Mouse (Mus musculus) midbrain, postnatal 0 days (tissue): ENCODE measurements around the gene Rccd1. TPM values are rescaled to one million over a fixed set of nuclear protein-coding genes. Genes with fewer than 3 reads are reported as not detected.

Experiments used
- ATAC-seq: fragments of 200-750 bp; cut with Nextera tagmentation; 2 replicates; pipeline ENCODE4 v1.8.0; 2017; ENCODE audit warnings: moderate number of reproducible peaks, mild to moderate bottlenecking, moderate TSS enrichment, moderate library complexity; ENCODE audit not compliant: low FRiP score
- DNase-seq: peaks from one replicate; pipeline ENCODE4 v3.0.0-alpha.2; 2015; ENCODE audit warnings: low spot score
- H3K27ac ChIP-seq: fragments of 300-500 bp; sonication (generic); 2 replicates; pipeline ENCODE4 v1.5.1; 2014; ENCODE audit warnings: low read depth, mild to moderate bottlenecking, low read length, mixed read lengths
- H3K27me3 ChIP-seq: fragments of 300-500 bp; sonication (generic); 2 replicates; pipeline ENCODE4 v1.6.1; 2014; ENCODE audit warnings: low read length, control low read depth, mixed read lengths; ENCODE audit not compliant: insufficient read depth
- H3K36me3 ChIP-seq: fragments of 300-500 bp; sonication (generic); 2 replicates; pipeline ENCODE4 v1.6.1; 2014; ENCODE audit warnings: low read length, control low read depth, mixed read lengths; ENCODE audit not compliant: insufficient read depth
- H3K4me1 ChIP-seq: fragments of 300-500 bp; sonication (generic); 2 replicates; pipeline ENCODE4 v1.6.1; 2014; ENCODE audit warnings: mild to moderate bottlenecking, control low read depth, antibody characterized with exemption, low read length, mixed read lengths; ENCODE audit not compliant: insufficient read depth
- H3K4me2 ChIP-seq: fragments of 300-500 bp; sonication (generic); 2 replicates; pipeline ENCODE4 v1.6.1; 2014; ENCODE audit warnings: low read depth, mild to moderate bottlenecking, low read length, mixed read lengths; ENCODE audit not compliant: poor library complexity, severe bottlenecking
- H3K4me3 ChIP-seq: fragments of 300-500 bp; sonication (generic); 2 replicates; pipeline ENCODE4 v1.5.1; 2014; ENCODE audit warnings: low read depth, mild to moderate bottlenecking, low read length, moderate library complexity
- H3K9ac ChIP-seq: fragments of 300-500 bp; sonication (generic); replicated peaks from 2 replicates; pipeline ENCODE4 v1.6.1; 2014; ENCODE audit warnings: mild to moderate bottlenecking, low read length, moderate library complexity, mixed read lengths; ENCODE audit not compliant: poor library complexity, severe bottlenecking
- H3K9me3 ChIP-seq: fragments of 300-500 bp; sonication (generic); 2 replicates; pipeline ENCODE4 v1.6.1; 2016; ENCODE audit warnings: low read length, control low read depth
- CTCF ChIP-seq: IDR thresholded peaks from 2 replicates; pipeline ENCODE4 v1.5.1; 2016; ENCODE audit warnings: antibody characterized with exemption, mild to moderate bottlenecking
- WGBS: fragments of 180-500 bp; shearing (Covaris S2); extraction: QIAGEN DNeasy Blood & Tissue Kit; methylation state at CpG from one replicate; pipeline ENCODE4 v1.1.7; 2014; 5-methylcytosine and 5-hydroxymethylcytosine counted together
- polyA plus RNA-seq: library from polyadenylated mRNA; unstranded; fragments of >200 nt; fragmentation: Nextera tagmentation; extraction: Ambion mirVana; gene quantifications from 2 replicates; pipeline ENCODE4 v1.2.1, GENCODE M21; 2015
- total RNA-seq: library from RNA; depleted of rRNA; stranded (reverse); fragments of >200 nt; gene quantifications from 2 replicates; pipeline ENCODE4 v1.2.3, GENCODE M21; 2014

Gene Rccd1
- total and polyA plus RNA-seq, 2 experiments from 2014 or later, result 7.4 to 22.7 TPM

DNA sequence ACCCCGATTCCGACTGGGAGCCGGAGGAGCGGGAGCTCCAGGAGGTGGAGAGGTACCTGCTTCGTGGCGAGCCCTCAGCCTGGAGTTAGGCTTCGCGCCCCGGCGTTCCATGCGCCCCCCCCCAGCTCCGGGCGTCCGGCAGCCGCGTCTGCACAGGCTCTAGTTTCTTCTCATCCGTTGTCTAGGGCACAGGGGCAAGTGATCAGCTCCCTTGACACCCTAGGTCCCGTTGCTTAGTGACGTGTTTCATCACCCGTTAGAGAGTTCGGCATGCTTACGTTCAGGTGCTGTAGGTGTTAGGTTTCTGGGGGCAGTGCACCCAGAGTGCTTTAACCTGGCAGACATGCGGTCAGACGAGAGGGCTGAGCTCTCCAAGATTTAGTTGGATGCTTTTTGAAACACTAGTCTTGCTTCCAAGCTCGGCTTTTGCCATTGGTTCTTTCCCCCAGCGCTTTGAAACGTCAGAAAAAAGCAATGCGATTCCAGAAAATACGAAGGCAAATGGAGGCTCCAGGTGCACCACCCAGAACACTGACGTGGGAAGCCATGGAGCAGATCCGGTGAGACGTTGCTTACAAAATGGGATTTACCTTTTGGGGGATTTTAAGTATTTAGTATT, 62.8 kb downstream of the Rccd1 start:
- H3K27me3 ChIP-seq, result peaks cover 28% of the 10 kb centered on the region
- H3K9ac ChIP-seq, result peak overlapping the region; percentile 92
- no peaks in the 10 kb centered on the region for H3K9me3 ChIP-seq
- peak overlapping the region; percentile 77 for H3K4me2 ChIP-seq
- TF ChIP-seq CTCF, result no peak
- peaks cover 2% of the 10 kb centered on the region; the same call in 1 of the 2 replicates for H3K4me1 ChIP-seq
- peak; percentile 74 for ATAC-seq
- H3K4me3 ChIP-seq, result peak overlapping the region; percentile 82
- H3K36me3 ChIP-seq, result peaks cover 15% of the 10 kb centered on the region; the same call in 1 of the 2 replicates
- DNase-seq, result peak; percentile 50
- peak overlapping the region; percentile 81 for H3K27ac ChIP-seq
- WGBS, result 1% methylated on average over 32 of the region's 32 CpGs

DNA sequence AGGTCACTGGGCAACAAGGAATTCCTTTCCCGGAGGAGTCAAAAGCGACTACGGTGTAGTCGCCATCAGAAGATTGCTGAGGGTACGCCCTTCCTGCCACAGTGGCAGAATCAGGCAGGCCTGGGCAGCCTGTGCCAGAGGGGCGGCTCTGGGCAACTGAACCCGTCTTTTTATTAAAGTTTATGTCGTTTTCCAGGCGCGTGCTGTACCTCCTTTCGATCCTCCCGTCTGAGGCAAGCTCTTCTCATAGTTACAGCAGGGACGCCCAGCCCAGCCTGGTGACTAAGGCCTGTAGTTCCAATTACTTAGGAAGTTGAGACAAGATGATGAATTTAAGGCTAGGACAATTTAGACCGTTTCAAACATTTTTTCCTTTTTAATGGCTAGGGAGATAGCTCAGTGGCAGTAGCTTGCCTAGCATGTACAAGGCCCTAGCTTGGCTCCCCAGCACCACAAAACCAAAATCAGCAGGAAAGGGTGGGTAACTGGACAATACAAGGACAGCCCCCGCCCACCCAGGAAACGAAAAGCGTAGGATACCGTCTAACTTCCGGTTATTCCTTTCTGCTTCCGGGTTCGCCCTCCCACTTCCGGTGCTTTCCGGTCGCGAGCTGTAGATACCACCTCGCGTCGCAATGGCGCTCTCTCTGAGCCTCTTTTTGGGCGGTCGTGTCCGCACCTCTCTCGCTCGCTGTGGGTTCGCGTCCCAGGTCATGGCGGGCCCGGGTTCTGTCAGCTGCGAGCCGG, 63.5 kb downstream of the Rccd1 start, which contains the start of gene Ngrn:
Gene Ngrn (plus strand): TSS at position 591 of the 747 bp plus-strand sequence.
- Histone ChIP-seq H3K4me2 (peak within 1 kb of the TSS; percentile 77), H3K4me1 (peaks cover 2% of the 10 kb centered on the region; the same call in 1 of the 2 replicates), H3K4me3 (peak within 1 kb of the TSS; percentile 82), H3K9ac (peak within 1 kb of the TSS; percentile 92), H3K27ac (peak within 1 kb of the TSS; percentile 81), H3K9me3 (no peaks in the 10 kb centered on the region), H3K36me3 (peaks cover 10% of the 10 kb centered on the region; the same call in 1 of the 2 replicates), H3K27me3 (peaks cover 28% of the 10 kb centered on the region)
- DNase-seq (peak; percentile 94), ATAC-seq (peak; percentile 91)
- peak; percentile 56 for TF ChIP-seq CTCF
- WGBS, result 28% methylated on average over 39 of the region's 40 CpGs

DNA sequence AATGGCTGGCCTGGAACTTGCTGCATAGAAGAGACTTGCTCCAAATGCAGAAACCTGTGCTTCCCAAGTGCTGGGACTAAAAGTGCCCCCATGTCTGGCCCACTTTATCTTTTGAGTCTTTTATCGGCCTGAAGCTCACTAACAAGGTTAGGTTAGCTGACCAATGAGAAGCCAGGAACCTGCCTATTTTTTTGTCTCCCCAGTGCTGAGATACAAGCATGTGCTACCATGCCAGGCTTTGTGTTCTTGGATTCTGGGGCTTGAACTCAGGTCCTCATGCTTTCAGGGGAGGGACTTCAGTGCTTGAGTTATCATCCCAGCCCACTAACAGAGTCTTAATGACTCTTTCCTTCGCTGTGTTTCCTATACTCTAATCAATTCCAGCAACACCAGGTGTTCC, 66.5 kb downstream of the Rccd1 start:
- no peak overlapping the region for H3K27ac ChIP-seq
- 81% methylated on average over 2 of the region's 2 CpGs for WGBS
- no peak for ATAC-seq

DNA sequence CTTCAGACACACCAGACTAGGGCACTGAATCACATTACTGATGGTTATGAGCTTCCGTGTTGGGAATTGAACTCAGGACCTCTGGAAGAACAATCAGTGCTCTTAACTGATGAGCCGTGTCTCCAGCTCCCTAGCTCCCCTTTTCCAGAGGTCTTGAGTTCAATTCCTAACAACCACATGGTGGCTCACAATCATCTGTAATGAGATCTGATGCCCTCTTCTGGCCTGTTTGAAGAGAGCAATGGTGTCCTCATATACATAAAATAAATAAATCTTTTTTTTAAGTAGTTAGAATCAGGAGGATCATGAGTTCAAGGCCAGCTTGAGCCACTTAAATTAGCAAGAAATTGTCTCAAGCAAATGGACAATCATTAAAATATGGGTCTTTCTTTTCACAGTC, 68.3 kb downstream of the Rccd1 start:
- 73% methylated on average over 2 of the region's 2 CpGs for WGBS
- ATAC-seq, result no peak
- peak; percentile 35 for TF ChIP-seq CTCF
- Histone ChIP-seq H3K4me2 (no peak overlapping the region), H3K9me3 (no peaks in the 10 kb centered on the region), H3K4me3 (no peak overlapping the region), H3K9ac (no peak overlapping the region), H3K36me3 (no peaks in the 10 kb centered on the region), H3K4me1 (no peaks in the 10 kb centered on the region), H3K27ac (no peak overlapping the region), H3K27me3 (peaks cover 40% of the 10 kb centered on the region)
- DNase-seq, result no peak

More for the DNA sequence above, 66.5 kb downstream of the Rccd1 start:
- H3K4me3 ChIP-seq, result no peak overlapping the region
- H3K36me3 ChIP-seq, result no peaks in the 10 kb centered on the region
- no peak for DNase-seq
- H3K9ac ChIP-seq, result no peak overlapping the region
- peaks cover 40% of the 10 kb centered on the region for H3K27me3 ChIP-seq
- H3K9me3 ChIP-seq, result no peaks in the 10 kb centered on the region
- no peak for TF ChIP-seq CTCF
- H3K4me2 ChIP-seq, result no peak overlapping the region
- H3K4me1 ChIP-seq, result peaks cover 2% of the 10 kb centered on the region; the same call in 1 of the 2 replicates

DNA sequence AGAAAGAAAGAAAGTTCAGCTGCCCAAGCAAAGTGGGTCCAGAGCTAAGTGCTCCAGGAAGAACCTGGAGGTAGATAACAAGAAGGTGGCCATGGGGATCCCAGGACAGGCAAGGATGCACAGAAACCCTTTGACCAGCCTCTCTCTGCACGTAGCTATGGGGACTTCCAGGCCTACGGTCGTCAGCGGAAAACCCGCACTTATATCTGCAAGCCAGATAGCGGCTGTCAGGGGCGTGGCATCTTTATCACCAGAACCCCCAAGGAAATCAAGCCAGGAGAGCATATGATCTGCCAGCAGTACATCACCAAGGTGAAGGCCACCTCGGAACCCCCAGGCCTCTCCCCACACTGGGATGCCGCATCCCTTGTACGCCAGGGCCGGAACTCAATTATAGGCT, 71.4 kb downstream of the Rccd1 start:
- DNase-seq (no peak), ATAC-seq (no peak)
- TF ChIP-seq CTCF, result no peak
- WGBS, result 89% methylated on average over 11 of the region's 11 CpGs
- Histone ChIP-seq H3K36me3 (no peaks in the 10 kb centered on the region), H3K27ac (no peak overlapping the region), H3K9ac (no peak overlapping the region), H3K9me3 (no peaks in the 10 kb centered on the region), H3K4me1 (no peaks in the 10 kb centered on the region), H3K27me3 (peaks cover 20% of the 10 kb centered on the region), H3K4me3 (no peak overlapping the region), H3K4me2 (no peak overlapping the region)

DNA sequence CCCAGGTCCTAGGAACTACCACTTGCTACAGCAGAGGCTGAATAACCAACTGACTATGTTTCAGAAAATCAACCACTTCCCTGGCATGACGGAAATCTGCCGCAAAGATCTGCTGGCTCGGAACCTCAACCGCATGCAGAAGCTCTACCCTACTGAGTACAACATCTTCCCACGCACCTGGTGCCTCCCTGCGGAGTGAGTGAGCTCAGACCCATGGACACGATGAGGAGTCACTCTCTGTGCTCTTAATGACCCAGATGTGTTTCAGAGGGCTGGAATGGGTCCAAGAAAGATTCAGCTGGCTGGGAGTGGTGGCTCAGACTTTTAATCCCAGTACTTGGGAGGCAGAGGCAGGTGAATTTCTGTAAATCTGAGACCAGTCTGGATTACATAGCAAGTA, 71.8 kb downstream of the Rccd1 start:
- no peak overlapping the region for H3K4me3 ChIP-seq
- H3K27ac ChIP-seq, result no peak overlapping the region
- peaks cover 17% of the 10 kb centered on the region for H3K27me3 ChIP-seq
- H3K4me1 ChIP-seq, result no peaks in the 10 kb centered on the region
- H3K36me3 ChIP-seq, result no peaks in the 10 kb centered on the region
- H3K9ac ChIP-seq, result no peak overlapping the region
- no peak for TF ChIP-seq CTCF
- H3K4me2 ChIP-seq, result no peak overlapping the region
- DNase-seq (no peak), ATAC-seq (no peak)
- H3K9me3 ChIP-seq, result no peaks in the 10 kb centered on the region
- WGBS, result 80% methylated on average over 7 of the region's 7 CpGs
